Mouse (Mus musculus) midbrain, embryonic 10.5 days (tissue): ENCODE results near the gene Lmf1. TPM values are rescaled to one million over a fixed set of nuclear protein-coding genes. Genes with fewer than 3 reads are reported as not detected.

ENCODE experiments used
- DNase-seq: peaks from one replicate; pipeline ENCODE4 v3.0.0-alpha.2; 2017; ENCODE audit warnings: low spot score
- H3K27ac ChIP-seq: fragments of 300-500 bp; sonication (generic); replicated peaks from 2 replicates; pipeline ENCODE4 v1.5.1; 2016; ENCODE audit warnings: mild to moderate bottlenecking
- H3K27me3 ChIP-seq: fragments of 300-500 bp; sonication (generic); 2 replicates; pipeline ENCODE4 v1.6.1; 2016; ENCODE audit warnings: low read depth, mild to moderate bottlenecking; ENCODE audit not compliant: poor library complexity, severe bottlenecking
- H3K36me3 ChIP-seq: fragments of 300-500 bp; sonication (generic); 2 replicates; pipeline ENCODE4 v1.6.1; 2016; ENCODE audit warnings: mild to moderate bottlenecking, moderate library complexity
- H3K4me1 ChIP-seq: fragments of 300-500 bp; sonication (generic); 2 replicates; pipeline ENCODE4 v1.6.1; 2016
- H3K4me3 ChIP-seq: fragments of 300-500 bp; sonication (generic); 2 replicates; pipeline ENCODE4 v1.5.1; 2016; ENCODE audit warnings: mild to moderate bottlenecking, moderate library complexity
- H3K9me3 ChIP-seq: fragments of 300-500 bp; sonication (generic); replicated peaks from 2 replicates; pipeline ENCODE4 v1.6.1; 2016; ENCODE audit warnings: mild to moderate bottlenecking
- WGBS: fragments of 180-500 bp; shearing (Covaris S2); methylation state at CpG from one replicate; pipeline ENCODE4 v1.1.7; 2016; 5-methylcytosine and 5-hydroxymethylcytosine counted together
- polyA plus RNA-seq: library from polyadenylated mRNA; unstranded; fragments of >200 nt; fragmentation: Nextera tagmentation; extraction: Ambion mirVana; gene quantifications from 2 replicates; pipeline ENCODE4 v1.2.1, GENCODE M21; 2016

The Lmf1 gene
- polyA plus RNA-seq, 1 experiment from 2014 or later = 22.6 TPM

GRCm38 (mm10) chr17:25618508-25619056, 39.7 kb downstream of the Lmf1 start:
- peaks cover 22% of the 10 kb centered on the region for H3K4me1 ChIP-seq
- no peak for DNase-seq
- no peaks in the 10 kb centered on the region for H3K9me3 ChIP-seq
- H3K4me3 ChIP-seq = no peak overlapping the region
- H3K27me3 ChIP-seq = no peaks in the 10 kb centered on the region
- no peak overlapping the region for H3K27ac ChIP-seq
- peaks cover 44% of the 10 kb centered on the region for H3K36me3 ChIP-seq
- WGBS = 87% methylated on average over 16 of the region's 16 CpGs

GRCm38 (mm10) chr17:25623441-25623840, 44.6 kb downstream of the Lmf1 start:
- 92% methylated on average over 4 of the region's 4 CpGs for WGBS
- peaks cover 55% of the 10 kb centered on the region for H3K4me1 ChIP-seq
- no peak overlapping the region for H3K4me3 ChIP-seq
- DNase-seq = no peak
- peaks cover 12% of the 10 kb centered on the region for H3K36me3 ChIP-seq
- no peak overlapping the region; the same call in 1 of the 2 replicates for H3K27ac ChIP-seq
- no peaks in the 10 kb centered on the region for H3K9me3 ChIP-seq
- peaks cover 6% of the 10 kb centered on the region; the same call in 1 of the 2 replicates for H3K27me3 ChIP-seq

DNA sequence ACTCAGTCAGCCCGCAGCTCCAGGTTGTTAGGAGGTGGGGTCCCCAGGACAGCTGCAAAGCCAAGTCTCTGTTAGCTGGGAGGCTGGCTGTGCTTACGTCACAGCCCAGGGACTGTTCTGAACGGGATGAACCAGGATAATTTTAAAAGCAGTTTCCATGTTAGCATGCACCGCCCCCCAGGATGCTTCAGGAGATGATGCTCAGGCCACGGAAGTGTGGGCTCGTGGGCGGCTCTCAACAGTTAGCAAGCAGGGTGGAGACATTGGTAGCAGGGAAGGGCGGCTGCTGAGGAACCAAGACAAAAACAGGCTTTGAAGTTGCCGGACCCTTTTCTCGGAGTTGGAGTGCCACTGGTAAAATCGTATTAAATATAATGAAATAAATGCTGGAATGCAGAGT, 45.0 kb downstream of the Lmf1 start:
- Histone ChIP-seq H3K27ac (peak overlapping the region; percentile 69), H3K4me1 (peaks cover 52% of the 10 kb centered on the region), H3K36me3 (peaks cover 12% of the 10 kb centered on the region), H3K27me3 (peaks cover 6% of the 10 kb centered on the region; the same call in 1 of the 2 replicates), H3K4me3 (no peak overlapping the region; the same call in 1 of the 2 replicates), H3K9me3 (no peaks in the 10 kb centered on the region)
- DNase-seq = no peak
- WGBS = 48% methylated on average over 11 of the region's 11 CpGs

DNA sequence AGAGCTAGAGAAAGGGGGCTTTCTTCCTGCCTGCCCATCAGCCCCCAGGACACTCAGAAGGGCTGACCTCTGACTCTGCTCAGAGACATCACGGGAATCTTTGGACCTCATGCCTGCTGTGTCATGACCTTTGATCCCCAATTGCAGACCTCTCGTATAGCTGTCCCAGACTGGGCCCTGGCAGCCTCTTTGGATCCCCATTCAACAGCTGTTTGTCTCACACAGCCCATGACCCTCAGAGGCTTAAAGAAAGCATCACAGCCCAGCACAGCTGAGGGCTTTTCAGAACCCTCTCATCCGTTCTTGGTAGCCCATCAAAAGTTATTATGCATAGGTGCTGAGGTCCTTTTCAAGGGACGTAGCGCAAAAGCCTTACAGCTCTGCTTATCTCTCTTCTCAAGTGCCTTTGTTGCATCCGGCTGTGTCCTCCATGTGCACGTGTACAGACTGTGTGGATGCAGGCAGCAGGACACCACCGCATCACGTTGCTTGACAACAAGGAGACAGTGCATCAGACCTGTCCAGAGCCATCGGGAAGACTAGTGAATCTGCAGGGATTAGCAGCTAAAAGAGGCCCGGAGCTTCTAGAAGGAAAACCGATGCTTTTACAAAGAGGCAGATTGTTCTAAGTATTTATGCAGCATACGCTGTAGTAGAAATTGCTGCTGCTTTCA, 45.7 kb downstream of the Lmf1 start:
- H3K27ac ChIP-seq = peak overlapping the region; percentile 69
- peaks cover 11% of the 10 kb centered on the region for H3K36me3 ChIP-seq
- H3K4me1 ChIP-seq = peaks cover 50% of the 10 kb centered on the region
- peaks cover 6% of the 10 kb centered on the region; the same call in 1 of the 2 replicates for H3K27me3 ChIP-seq
- no peaks in the 10 kb centered on the region for H3K9me3 ChIP-seq
- peak; percentile 57 for DNase-seq
- H3K4me3 ChIP-seq = no peak overlapping the region; the same call in 1 of the 2 replicates
- WGBS = 28% methylated on average over 13 of the region's 13 CpGs

GRCm38 (mm10) chr17:25625282-25625681, 46.4 kb downstream of the Lmf1 start:
- 83% methylated on average over 7 of the region's 7 CpGs for WGBS
- H3K4me3 ChIP-seq = no peak overlapping the region
- H3K27me3 ChIP-seq = peaks cover 6% of the 10 kb centered on the region; the same call in 1 of the 2 replicates
- peaks cover 8% of the 10 kb centered on the region for H3K36me3 ChIP-seq
- H3K4me1 ChIP-seq = peaks cover 43% of the 10 kb centered on the region
- no peaks in the 10 kb centered on the region for H3K9me3 ChIP-seq
- no peak for DNase-seq
- peak overlapping the region; percentile 69; the same call in 1 of the 2 replicates for H3K27ac ChIP-seq

DNA sequence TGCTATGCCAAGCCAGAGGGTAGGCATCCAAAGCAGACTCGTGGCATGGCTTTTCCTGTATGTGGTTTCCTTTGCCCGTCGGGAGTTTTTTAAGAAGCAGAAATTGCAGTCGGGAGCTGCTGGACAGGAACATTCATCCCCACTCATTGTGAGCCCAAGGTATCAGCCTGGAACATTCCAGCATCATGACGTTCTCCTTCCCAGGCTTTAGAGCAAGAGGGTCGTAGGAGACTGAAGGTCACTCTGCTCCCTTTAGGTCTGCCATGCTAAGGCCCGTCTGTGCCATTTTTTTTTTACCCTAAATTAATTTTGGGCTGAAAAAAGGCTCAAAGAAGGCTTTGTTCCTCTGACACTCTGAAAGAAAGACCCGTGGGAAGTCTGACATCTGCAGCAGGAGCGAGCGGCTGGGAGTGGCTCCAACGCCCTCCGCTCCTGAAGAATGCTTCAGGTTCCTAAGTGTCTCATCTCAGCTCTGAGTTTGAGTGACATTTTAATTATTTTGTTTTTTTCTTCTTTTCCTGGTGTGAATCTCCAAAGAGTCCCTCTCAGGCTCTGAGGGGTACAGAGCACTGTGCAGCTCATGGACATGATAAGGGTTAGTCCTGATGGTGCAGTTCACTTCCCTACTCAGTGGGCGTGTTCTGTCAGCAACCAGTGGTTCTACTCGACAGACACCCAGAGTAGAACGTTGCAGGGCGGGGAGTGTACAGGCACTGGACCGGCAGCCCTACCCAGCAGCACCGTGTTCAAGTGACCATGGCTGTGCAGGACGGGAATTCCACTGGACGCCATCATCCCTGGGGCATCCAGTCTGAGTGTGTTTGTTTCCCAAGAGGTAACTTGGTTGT, 47.5 kb downstream of the Lmf1 start:
- peaks cover under 1% of the 10 kb centered on the region; the same call in 1 of the 2 replicates for H3K36me3 ChIP-seq
- H3K4me1 ChIP-seq = peaks cover 42% of the 10 kb centered on the region
- H3K4me3 ChIP-seq = no peak overlapping the region
- 70% methylated on average over 20 of the region's 20 CpGs for WGBS
- no peaks in the 10 kb centered on the region for H3K9me3 ChIP-seq
- peak overlapping the region; percentile 69 for H3K27ac ChIP-seq
- peaks cover 6% of the 10 kb centered on the region; the same call in 1 of the 2 replicates for H3K27me3 ChIP-seq
- no peak for DNase-seq

GRCm38 (mm10) chr17:25630313-25630712, 51.4 kb downstream of the Lmf1 start:
- DNase-seq = no peak
- H3K4me3 ChIP-seq = no peak overlapping the region
- no peaks in the 10 kb centered on the region for H3K9me3 ChIP-seq
- peaks cover 32% of the 10 kb centered on the region for H3K36me3 ChIP-seq
- H3K4me1 ChIP-seq = peaks cover 32% of the 10 kb centered on the region
- WGBS = 88% methylated on average over 5 of the region's 5 CpGs
- peaks cover 6% of the 10 kb centered on the region; the same call in 1 of the 2 replicates for H3K27me3 ChIP-seq
- no peak overlapping the region for H3K27ac ChIP-seq

- peaks cover 42% of the 10 kb centered on the region for H3K36me3 ChIP-seq
- no peaks in the 10 kb centered on the region for H3K27me3 ChIP-seq
- 97% methylated on average over 10 of the region's 10 CpGs for WGBS
- H3K27ac ChIP-seq = no peak overlapping the region
- no peak overlapping the region for H3K4me3 ChIP-seq
- H3K4me1 ChIP-seq = peaks cover 19% of the 10 kb centered on the region
- DNase-seq = no peak
- no peaks in the 10 kb centered on the region for H3K9me3 ChIP-seq
These were observed 55.2 kb downstream of the Lmf1 start for GRCm38 (mm10) chr17:25634070-25634469.

- DNase-seq = no peak
- Histone ChIP-seq H3K27me3 (no peaks in the 10 kb centered on the region), H3K36me3 (peaks cover 42% of the 10 kb centered on the region), H3K27ac (peak overlapping the region; percentile 39; the same call in 1 of the 2 replicates), H3K4me3 (no peak overlapping the region), H3K4me1 (peaks cover 19% of the 10 kb centered on the region), H3K9me3 (no peaks in the 10 kb centered on the region)
- 73% methylated on average over 8 of the region's 8 CpGs for WGBS
These were observed 56.5 kb downstream of the Lmf1 start for GRCm38 (mm10) chr17:25635387-25635786.

GRCm38 (mm10) chr17:25635806-25636205, 56.9 kb downstream of the Lmf1 start:
- no peaks in the 10 kb centered on the region for H3K27me3 ChIP-seq
- H3K9me3 ChIP-seq = no peaks in the 10 kb centered on the region
- 92% methylated on average over 5 of the region's 5 CpGs for WGBS
- 0 out of 2 replicates have a peak overlapping the region, but pooled peaks have one; percentile 39 for H3K27ac ChIP-seq
- peaks cover 42% of the 10 kb centered on the region for H3K36me3 ChIP-seq
- H3K4me1 ChIP-seq = peaks cover 20% of the 10 kb centered on the region
- DNase-seq = no peak
- H3K4me3 ChIP-seq = no peak overlapping the region

DNA sequence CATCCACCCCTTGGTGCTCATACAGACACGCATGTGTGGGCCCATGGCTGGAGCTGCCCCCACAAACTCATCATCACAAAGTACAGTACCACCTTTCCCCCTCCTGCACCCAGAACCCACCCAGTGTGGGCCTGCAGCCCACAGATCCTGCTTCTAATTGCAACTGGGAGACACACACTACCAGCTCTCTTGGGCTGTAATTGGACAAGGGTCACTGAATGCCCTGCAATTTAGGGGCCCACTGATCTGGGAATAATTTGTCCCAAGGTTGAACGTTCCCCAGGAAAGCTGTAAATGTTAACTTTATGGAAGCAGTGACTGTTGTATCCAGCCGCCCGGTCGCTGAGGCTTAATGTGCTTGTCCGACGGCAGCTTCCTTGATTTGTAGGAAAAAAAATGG, 59.1 kb downstream of the Lmf1 start:
- Histone ChIP-seq H3K9me3 (no peaks in the 10 kb centered on the region), H3K27ac (no peak overlapping the region), H3K4me3 (no peak overlapping the region), H3K4me1 (peaks cover 33% of the 10 kb centered on the region), H3K36me3 (peaks cover 28% of the 10 kb centered on the region), H3K27me3 (no peaks in the 10 kb centered on the region)
- 83% methylated on average over 7 of the region's 7 CpGs for WGBS
- no peak for DNase-seq

DNA sequence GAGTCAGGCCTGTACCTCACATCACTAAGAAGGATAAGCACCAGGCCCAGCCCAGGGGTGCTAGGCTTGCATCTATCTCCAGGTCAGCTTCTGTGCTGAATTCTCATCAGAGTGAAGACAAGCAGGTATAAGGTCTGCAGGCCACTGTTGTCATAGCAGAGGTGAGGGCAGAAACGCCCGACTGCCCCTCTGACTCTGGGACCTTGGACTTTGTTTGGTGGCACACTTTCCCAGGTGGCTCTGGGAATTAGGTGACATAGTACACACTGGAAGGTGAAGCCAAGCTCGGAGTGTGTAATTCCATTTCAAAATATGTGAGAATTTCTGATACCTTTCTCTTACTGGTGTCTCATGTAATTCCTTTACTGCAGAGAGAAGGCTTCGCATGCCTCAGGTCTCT, 59.6 kb downstream of the Lmf1 start:
- DNase-seq = no peak
- 93% methylated on average over 4 of the region's 4 CpGs for WGBS
- Histone ChIP-seq H3K36me3 (peaks cover 24% of the 10 kb centered on the region), H3K4me1 (peaks cover 38% of the 10 kb centered on the region), H3K27ac (no peak overlapping the region), H3K4me3 (no peak overlapping the region), H3K9me3 (no peaks in the 10 kb centered on the region), H3K27me3 (no peaks in the 10 kb centered on the region)
